Comparison of ENCODE assay signal across 8 mouse cellular contexts in genomic region chr12:109441366-109441765, GRCm38 (mm10). TPM values are rescaled to one million over a fixed set of nuclear protein-coding genes. Genes with fewer than 3 reads are reported as not detected.
DNase-seq lines count a peak whose midpoint lies in the region; ATAC-seq lines count a peak whose summit lies in the region.
"Had no signal": no experiment of that assay in that cellular context is flagged by ENCODE, and none has a peak within 500 bp of the region (broad histone marks: within the 10 kb centered on the region; RNA-seq: fewer than 3 reads in every experiment).

No protein-coding gene starts in this region.

- H3K4me3 ChIP-seq in liver, embryonic 13.5 days (replicated peaks) = no peak overlapping the region
- no peak overlapping the region for H3K4me3 ChIP-seq in embryonic facial prominence, embryonic 10.5 days
- H3K4me3 ChIP-seq: heart, embryonic 15.5 days had no signal

- H3K27ac ChIP-seq in liver, embryonic 13.5 days = peak overlapping the region; percentile 18; the same call in 1 of the 2 replicates
- H3K27ac ChIP-seq in embryonic facial prominence, embryonic 10.5 days (replicated peaks) = peak overlapping the region; percentile 59
- H3K27ac ChIP-seq: heart, embryonic 15.5 days had no signal

- H3K4me2 ChIP-seq in liver, embryonic 13.5 days = no peak overlapping the region
- H3K4me2 ChIP-seq: heart, embryonic 15.5 days had no signal

- no peak for ATAC-seq in liver, embryonic 13.5 days (ENCODE audit: low read depth)

- H3K9ac ChIP-seq in liver, embryonic 13.5 days = 0 out of 2 replicates have a peak overlapping the region, but pooled peaks have one; percentile 6
- H3K9ac ChIP-seq: heart, embryonic 15.5 days had no signal

- H3K27me3 ChIP-seq in liver, embryonic 13.5 days = peaks cover 12% of the 10 kb centered on the region; the same call in 1 of the 2 replicates
- H3K27me3 ChIP-seq in embryonic facial prominence, embryonic 10.5 days (replicated peaks; ENCODE audit: low read depth, poor library complexity, severe bottlenecking) = peaks cover 88% of the 10 kb centered on the region

- H3K9me3 ChIP-seq in liver, embryonic 13.5 days (replicated peaks) = no peaks in the 10 kb centered on the region
- no peaks in the 10 kb centered on the region for H3K9me3 ChIP-seq in embryonic facial prominence, embryonic 10.5 days
- H3K9me3 ChIP-seq: heart, embryonic 15.5 days had no signal

- peaks cover 89% of the 10 kb centered on the region for H3K4me1 ChIP-seq in liver, embryonic 13.5 days (replicated peaks)
- H3K4me1 ChIP-seq in embryonic facial prominence, embryonic 10.5 days = peaks cover 93% of the 10 kb centered on the region

- intact Hi-C loops in left cerebral cortex, postnatal 36 days (cut with DNase I) = loop anchor here (5.0 to 10.0 kb wide), 3 partner anchors 44 to 513 kb away; no protein-coding TSS in a partner anchor

- no peaks in the 10 kb centered on the region for H3K36me3 ChIP-seq in liver, embryonic 13.5 days
- H3K36me3 ChIP-seq in embryonic facial prominence, embryonic 10.5 days (replicated peaks) = no peaks in the 10 kb centered on the region
- H3K36me3 ChIP-seq: heart, embryonic 15.5 days had no signal

- no peak for DNase-seq in liver, embryonic 13.5 days
- no peak for DNase-seq in liver
- no peak for DNase-seq in embryonic facial prominence, embryonic 10.5 days (ENCODE audit: low spot score)
- peak; percentile 48 to 54 for DNase-seq in left cerebral cortex, postnatal 36 days (ENCODE audit: low spot score in 2 of 2)
- DNase-seq in right cerebral cortex, postnatal 36 days (ENCODE audit: low spot score in 2 of 2) = peak; percentile 39 to 54
- DNase-seq in T-cell, adult 2 months (ENCODE audit: low spot score) = no peak
- DNase-seq in cerebellum, postnatal 25 days = no peak

- WGBS in liver, embryonic 13.5 days (ENCODE audit: insufficient replicate concordance) = 37% methylated on average over 6 of the region's 6 CpGs
- WGBS in embryonic facial prominence, embryonic 10.5 days = 72% methylated on average over 6 of the region's 6 CpGs

RNA-seq across cellular contexts. Expression of gene Dlk1, which starts 11.3 kb away (rescaled TPM):
- polyA plus RNA-seq in liver, embryonic 13.5 days (2015; fragmentation: Nextera tagmentation; extraction: Ambion mirVana) = 470 and 508 TPM in 2 replicates
- 287 and 291 TPM in 2 replicates for polyA plus RNA-seq in embryonic facial prominence, embryonic 10.5 days (2016; fragmentation: Nextera tagmentation; extraction: Ambion mirVana)
- 1 to 10 TPM; 1.8 to 5.6 TPM for total RNA-seq in left cerebral cortex, postnatal 36 days (2021)

Comparison
In these comparisons a context has a peak if more than half of its experiments do, and no peak if none do; other contexts are left out.
1. DNase-seq: peak in left cerebral cortex, postnatal 36 days (2 of 2) and right cerebral cortex, postnatal 36 days (2 of 2); none in liver, embryonic 13.5 days (single experiment), liver (single experiment), embryonic facial prominence, embryonic 10.5 days (single experiment), T-cell, adult 2 months (single experiment) and cerebellum, postnatal 25 days (0 of 2).